In genomic region chr14:13037426-13037825, GRCm38 (mm10) we compare ENCODE assay signal across 25 mouse cellular contexts.
A peak's percentile ranks its signal among the peaks of the same experiment; 100 is the strongest.
DNase-seq lines count a peak whose midpoint lies in the region; ATAC-seq and TF ChIP-seq lines count a peak whose summit lies in the region.
"Had no signal": no experiment of that assay in that cellular context is flagged by ENCODE, and none has a peak within 500 bp of the region (broad histone marks: within the 10 kb centered on the region; RNA-seq: fewer than 3 reads in every experiment).

No protein-coding gene starts in this region.

- H3K27me3 ChIP-seq in midbrain, embryonic 15.5 days (replicated peaks), result no peaks in the 10 kb centered on the region
- H3K27me3 ChIP-seq in stomach, postnatal 0 days (ENCODE audit: control insufficient read depth, insufficient read depth, low read length), result no peaks in the 10 kb centered on the region
- H3K27me3 ChIP-seq: embryonic facial prominence, embryonic 12.5 days; heart, embryonic 13.5 days; limb, embryonic 12.5 days had no signal

- intact Hi-C loops in left cerebral cortex, postnatal 25 days (cut with DNase I), result loop anchor here (1.0 to 10.0 kb wide), 5 partner anchors 15 to 463 kb away; partner anchors contain the start of gene Cadps

- no peaks in the 10 kb centered on the region for H3K9me3 ChIP-seq in midbrain, embryonic 15.5 days
- H3K9me3 ChIP-seq in stomach, postnatal 0 days (ENCODE audit: control insufficient read depth, low read length), result no peaks in the 10 kb centered on the region
- H3K9me3 ChIP-seq: embryonic facial prominence, embryonic 12.5 days; heart, embryonic 13.5 days; limb, embryonic 12.5 days; midbrain, embryonic 10.5 days had no signal

- no peak for TF ChIP-seq POLR2A in cortical plate, adult 2 months (IDR thresholded peaks at IDR 0.05; ENCODE audit: extremely low read depth, insufficient read depth, low read length)

- peak; percentile 3 to 42 for DNase-seq in layer of hippocampus, adult 18-20 months (ENCODE audit: low spot score in 2 of 2)
- no peak for DNase-seq in layer of hippocampus, postnatal 36 days
- peak; percentile 44 for DNase-seq in layer of hippocampus, adult 9-11 months
- peak; percentile 45 to 89 for DNase-seq in left cerebral cortex, postnatal 25 days (ENCODE audit: low spot score in 2 of 2)
- DNase-seq in kidney, postnatal 10 days, result no peak
- no peak for DNase-seq in stomach, postnatal 0 days (ENCODE audit: low spot score)
- DNase-seq: adrenal gland, postnatal 36 days; cerebellum, adult 11-12 months; cerebellum, postnatal 14 days; gastrocnemius, postnatal 14 days; heart, adult 18-20 months; heart, postnatal 14 days; kidney, postnatal 4 days; liver, postnatal 0 days; thymus, adult 2 months had no signal

- no peak overlapping the region for H3K9ac ChIP-seq in midbrain, embryonic 15.5 days
- H3K9ac ChIP-seq in stomach, postnatal 0 days (ENCODE audit: low read length), result no peak overlapping the region
- H3K9ac ChIP-seq: embryonic facial prominence, embryonic 12.5 days; heart, embryonic 13.5 days; limb, embryonic 12.5 days; liver, postnatal 0 days had no signal

- no peaks in the 10 kb centered on the region for H3K36me3 ChIP-seq in midbrain, embryonic 15.5 days (replicated peaks)
- no peaks in the 10 kb centered on the region for H3K36me3 ChIP-seq in stomach, postnatal 0 days (ENCODE audit: control insufficient read depth, insufficient read depth, low read length)
- H3K36me3 ChIP-seq: embryonic facial prominence, embryonic 12.5 days; heart, embryonic 13.5 days; limb, embryonic 12.5 days; midbrain, embryonic 10.5 days had no signal

- peaks cover 4% of the 10 kb centered on the region; the same call in 1 of the 2 replicates for H3K4me1 ChIP-seq in cortical plate, adult 2 months (ENCODE audit: control insufficient read depth, insufficient read depth, low read length)
- H3K4me1 ChIP-seq in midbrain, embryonic 15.5 days, result no peaks in the 10 kb centered on the region
- no peaks in the 10 kb centered on the region for H3K4me1 ChIP-seq in stomach, postnatal 0 days (replicated peaks; ENCODE audit: control insufficient read depth, insufficient read depth)
- H3K4me1 ChIP-seq: embryonic facial prominence, embryonic 12.5 days; heart, embryonic 13.5 days; limb, embryonic 12.5 days; midbrain, embryonic 10.5 days had no signal

- TF ChIP-seq EP300 in stomach, postnatal 0 days (optimal IDR thresholded peaks at IDR 0.05), result no peak

- TF ChIP-seq CTCF in cortical plate, adult 2 months (IDR thresholded peaks at IDR 0.05; ENCODE audit: extremely low read depth, insufficient read depth, low read length), result no peak
- no peak for TF ChIP-seq CTCF in stomach, postnatal 0 days (IDR thresholded peaks at IDR 0.05; ENCODE audit: low read depth)

- H3K27ac ChIP-seq in cortical plate, adult 2 months (ENCODE audit: insufficient read depth, low read length), result peak overlapping the region; percentile 97
- no peak overlapping the region for H3K27ac ChIP-seq in midbrain, embryonic 15.5 days
- H3K27ac ChIP-seq in stomach, postnatal 0 days (replicated peaks), result no peak overlapping the region
- H3K27ac ChIP-seq: embryonic facial prominence, embryonic 12.5 days; heart, embryonic 13.5 days; hindbrain, postnatal 0 days; limb, embryonic 12.5 days; midbrain, embryonic 10.5 days had no signal

- no peak overlapping the region for H3K4me2 ChIP-seq in midbrain, embryonic 15.5 days
- H3K4me2 ChIP-seq in stomach, postnatal 0 days (replicated peaks; ENCODE audit: low read depth), result no peak overlapping the region
- H3K4me2 ChIP-seq: embryonic facial prominence, embryonic 12.5 days; heart, embryonic 13.5 days; limb, embryonic 12.5 days; liver, embryonic 11.5 days had no signal

- 96% methylated on average over 2 of the region's 2 CpGs for WGBS in midbrain, embryonic 15.5 days
- 88% methylated on average over 2 of the region's 2 CpGs for WGBS in stomach, postnatal 0 days

- no peak overlapping the region for H3K4me3 ChIP-seq in cortical plate, adult 2 months (ENCODE audit: insufficient read depth, low read length)
- no peak overlapping the region for H3K4me3 ChIP-seq in midbrain, embryonic 15.5 days
- H3K4me3 ChIP-seq in stomach, postnatal 0 days (ENCODE audit: low read depth, low read length), result no peak overlapping the region
- H3K4me3 ChIP-seq: embryonic facial prominence, embryonic 12.5 days; heart, embryonic 13.5 days; limb, embryonic 12.5 days; midbrain, embryonic 10.5 days had no signal

- no peak for ATAC-seq in midbrain, embryonic 15.5 days (replicated peaks)
- ATAC-seq in stomach, postnatal 0 days (ENCODE audit: low FRiP score, low TSS enrichment), result no peak
- ATAC-seq: hindbrain, postnatal 0 days; intestine, embryonic 16.5 days; liver, postnatal 0 days; lung, postnatal 0 days had no signal

Comparison
In these comparisons a context has a peak if more than half of its experiments do, and no peak if none do; other contexts are left out.
1. DNase-seq: peak in layer of hippocampus, adult 18-20 months (2 of 2), layer of hippocampus, adult 9-11 months (single experiment) and left cerebral cortex, postnatal 25 days (2 of 2); none in layer of hippocampus, postnatal 36 days (0 of 2), kidney, postnatal 10 days (single experiment) and stomach, postnatal 0 days (single experiment).